Mouse (Mus musculus) heart, adult 2 months (tissue): ENCODE results near the gene Gm21764. TPM values are rescaled to one million over a fixed set of nuclear protein-coding genes. Genes with fewer than 3 reads are reported as not detected.
"Not testable (repeated sequence)": the region's sequence is repeated elsewhere in the genome, so short reads cannot be mapped to it uniquely, and the experiment has no call there.

ENCODE experiments used
- DNase-seq, 2 experiments: peaks; one replicate each; pipeline ENCODE4 v3.0.0; 2021
- H3K27ac ChIP-seq: fragments of 200-600 bp; 2 replicates; pipeline ENCODE4 v1.8.1; 2022
- H3K27me3 ChIP-seq: fragments of 200-500 bp; 2 replicates; pipeline ENCODE4 v1.6.1; 2012; ENCODE audit warnings: mild to moderate bottlenecking, low read length, inconsistent platforms, mixed read lengths; ENCODE audit not compliant: control insufficient read depth, insufficient read depth
- H3K36me3 ChIP-seq: fragments of 200-500 bp; 2 replicates; pipeline ENCODE4 v1.6.1; 2012; ENCODE audit warnings: low read length, inconsistent platforms; ENCODE audit not compliant: control insufficient read depth, insufficient read depth
- H3K4me1 ChIP-seq: fragments of 200-500 bp; 2 replicates; pipeline ENCODE4 v1.6.1; 2011; ENCODE audit warnings: low read length; ENCODE audit not compliant: control insufficient read depth, insufficient read depth
- H3K4me3 ChIP-seq: fragments of 200-600 bp; 2 replicates; pipeline ENCODE4 v1.8.1; 2022
- H3K79me2 ChIP-seq: fragments of 200-500 bp; replicated peaks from 2 replicates; pipeline ENCODE4 v1.6.1; 2012; ENCODE audit warnings: mild to moderate bottlenecking, inconsistent platforms, low read length, moderate library complexity, mixed read lengths; ENCODE audit not compliant: control insufficient read depth, insufficient read depth
- H3K9ac ChIP-seq: fragments of 200-500 bp; 2 replicates; pipeline ENCODE4 v1.6.1; 2012; ENCODE audit warnings: low read depth, mild to moderate bottlenecking, control low read depth, inconsistent platforms, low read length, mixed read lengths
- WGBS: fragments of 180-500 bp; shearing (Covaris S2); methylation state at CpG from one replicate; pipeline ENCODE4 v1.1.7; 2018; 5-methylcytosine and 5-hydroxymethylcytosine counted together
- intact Hi-C: fragments of 180-260 bp; cut with DNase I; formaldehyde crosslinking; loops from one replicate; pipeline ENCODE4 v1.15.1; 2025
- long read RNA-seq: library from polyadenylated mRNA; stranded (forward); transcript quantifications from one replicate; pipeline ENCODE4 v2.0.0, GENCODE M21; 2021
- polyA plus RNA-seq: library from polyadenylated mRNA; depleted of rRNA; stranded (reverse); fragments of >200 nt; gene quantifications from 2 replicates; pipeline ENCODE4 v1.2.3, GENCODE M21; 2012; rRNA removed
- total RNA-seq, 2 experiments: library from RNA; stranded (reverse); gene quantifications; 2 replicates each; pipeline ENCODE4 v1.2.3; 2021

Gene Gm21764
- total RNA-seq = not detected
- polyA plus RNA-seq = not detected in 2 replicates
- long read RNA-seq = 0 reads

- H3K27ac ChIP-seq, H3K36me3 ChIP-seq, H3K79me2 ChIP-seq, H3K4me3 ChIP-seq, H3K27me3 ChIP-seq, H3K4me1 ChIP-seq, intact Hi-C loops, DNase-seq, H3K9ac ChIP-seq: not testable (repeated sequence)
- no CpG with 5 or more reads among the region's 3 CpGs for WGBS
These were observed at the start of gene Gm21764 for GRCm38 (mm10) chrY:18061712-18062111. TSS of gene Gm21764 (minus strand) at chrY:18061812.

- H3K27ac ChIP-seq, H3K9ac ChIP-seq, H3K36me3 ChIP-seq, DNase-seq, H3K4me3 ChIP-seq, H3K4me1 ChIP-seq, intact Hi-C loops, H3K79me2 ChIP-seq, H3K27me3 ChIP-seq: not testable (repeated sequence)
These were observed 27.2 kb upstream of the Gm21764 start, which contains the start of gene Ssty1 for GRCm38 (mm10) chrY:18088816-18089215. TSS of gene Ssty1 (plus strand) at chrY:18089116.

Other genes starting within 250 kb of the Gm21764 start
- gene Gm21904, start 215.5 kb downstream of the Gm21764 start, total RNA-seq = not detected
- not detected in 2 replicates for gene Gm21904, start 215.5 kb downstream of the Gm21764 start, polyA plus RNA-seq
- gene Gm20772, start 187.1 kb downstream of the Gm21764 start, total RNA-seq = not detected
- gene Gm20772, start 187.1 kb downstream of the Gm21764 start, polyA plus RNA-seq = not detected in 2 replicates
- gene Gm20831, start 187.1 kb downstream of the Gm21764 start, total RNA-seq = not detected
- not detected in 2 replicates for gene Gm20831, start 187.1 kb downstream of the Gm21764 start, polyA plus RNA-seq
- gene Srsy, start 124.5 kb downstream of the Gm21764 start, total RNA-seq = not detected
- not detected in 2 replicates for gene Srsy, start 124.5 kb downstream of the Gm21764 start, polyA plus RNA-seq
- not detected for gene Ssty1, start 27.3 kb upstream of the Gm21764 start, total RNA-seq
- not detected in 2 replicates for gene Ssty1, start 27.3 kb upstream of the Gm21764 start, polyA plus RNA-seq